Mouse (Mus musculus) myocyte (in vitro differentiated cells): ENCODE measurements around the gene Ttyh3.

Experiments
- CEBPB ChIP-seq: IDR thresholded peaks from 2 replicates; pipeline ENCODE4 v1.6.1; 2011; ENCODE audit warnings: mild to moderate bottlenecking, moderate library complexity; ENCODE audit not compliant: poor library complexity, insufficient read depth, severe bottlenecking
- MAX ChIP-seq: IDR thresholded peaks from one replicate; pipeline ENCODE4 v1.6.1; 2011; ENCODE audit warnings: low read depth, mild to moderate bottlenecking, control low read depth
- MYOD1 ChIP-seq, 3 experiments: IDR thresholded peaks; one replicate each; pipeline ENCODE4 v1.6.1; 2011; ENCODE audit warnings: control low read depth in 2 of 3, low read depth in 2 of 3, mild to moderate bottlenecking in 2 of 3, moderate library complexity in 1 of 3; ENCODE audit not compliant: insufficient read length in 2 of 3, control insufficient read depth in 1 of 3
- POLR2A ChIP-seq: IDR thresholded peaks from one replicate; pipeline ENCODE4 v1.6.1; 2011; ENCODE audit warnings: low read depth, mild to moderate bottlenecking, control low read depth, moderate library complexity; ENCODE audit not compliant: insufficient read length
- POLR2AphosphoS2 ChIP-seq: IDR thresholded peaks from one replicate; pipeline ENCODE4 v1.6.1; 2011; ENCODE audit warnings: low read depth, control low read depth; ENCODE audit not compliant: insufficient read length
- USF1 ChIP-seq: IDR thresholded peaks from one replicate; pipeline ENCODE4 v1.6.1; 2011; ENCODE audit warnings: low read depth, mild to moderate bottlenecking, control low read depth, moderate library complexity

GRCm38 (mm10) chr5:140605228-140605627, 43.6 kb downstream of the Ttyh3 start:
- TF ChIP-seq USF1 (no peak), POLR2A (no peak), MYOD1 (IDR thresholded peaks at IDR 0.05; ENCODE audit: control insufficient read depth in 1 of 3, insufficient read length in 2 of 3, low read depth in 2 of 3) (no peak), POLR2AphosphoS2 (no peak), MAX (no peak), CEBPB (no peak)
